ENCODE assay signal across 17 mouse cellular contexts in the genomic region with DNA sequence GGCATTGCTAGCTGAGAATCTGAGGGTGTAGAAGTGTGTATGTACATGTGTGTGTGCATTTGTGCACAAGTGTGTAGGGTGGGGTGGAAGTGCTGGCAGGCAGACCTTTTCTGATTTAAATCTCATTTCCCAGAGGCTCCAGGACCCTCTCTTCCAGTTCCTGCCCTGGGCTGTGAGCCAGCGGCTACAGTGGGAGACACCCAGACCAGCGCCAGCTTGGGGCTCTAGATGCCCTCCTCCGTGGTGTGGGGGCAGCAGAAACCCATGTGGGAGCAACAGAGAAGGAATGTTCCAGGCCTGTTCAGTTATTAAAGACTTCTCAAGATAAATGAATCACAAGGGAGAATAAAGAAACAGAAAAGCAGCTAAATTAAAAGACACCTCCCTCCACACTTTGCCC.
A peak's percentile ranks its signal among the peaks of the same experiment; 100 is the strongest.
DNase-seq lines count a peak whose midpoint lies in the region; ATAC-seq and TF ChIP-seq lines count a peak whose summit lies in the region.
"Had no signal": no experiment of that assay in that cellular context is flagged by ENCODE, and none has a peak within 500 bp of the region (broad histone marks: within the 10 kb centered on the region; RNA-seq: fewer than 3 reads in every experiment).

No protein-coding gene starts in this region.

- TF ChIP-seq POLR2A in lung, adult 2 months (IDR thresholded peaks at IDR 0.05; ENCODE audit: borderline replicate concordance, extremely low read depth, low read depth, low read length), result no peak

- no peak for TF ChIP-seq CTCF in lung, postnatal 0 days (IDR thresholded peaks at IDR 0.05)
- no peak for TF ChIP-seq CTCF in lung, adult 2 months (IDR thresholded peaks at IDR 0.05; ENCODE audit: insufficient read depth, low read length)

- H3K27ac ChIP-seq in heart, embryonic 10.5 days, result 0 out of 2 replicates have a peak overlapping the region, but pooled peaks have one; percentile 26
- peak overlapping the region; percentile 10; the same call in 1 of the 2 replicates for H3K27ac ChIP-seq in lung, postnatal 0 days (ENCODE audit: low read length)
- H3K27ac ChIP-seq: embryonic facial prominence, embryonic 10.5 days; forebrain, embryonic 13.5 days; hindbrain, embryonic 15.5 days had no signal

- peak; percentile 58 for ATAC-seq in lung, postnatal 0 days
- ATAC-seq: forebrain, embryonic 13.5 days; forebrain, postnatal 0 days had no signal

- no peak overlapping the region for H3K9ac ChIP-seq in lung, postnatal 0 days (replicated peaks; ENCODE audit: low read depth)
- H3K9ac ChIP-seq: forebrain, embryonic 13.5 days; forebrain, postnatal 0 days; heart, embryonic 12.5 days; hindbrain, embryonic 15.5 days had no signal

- no peaks in the 10 kb centered on the region for H3K27me3 ChIP-seq in heart, embryonic 10.5 days (ENCODE audit: insufficient read depth, poor library complexity, severe bottlenecking)
- no peaks in the 10 kb centered on the region for H3K27me3 ChIP-seq in lung, postnatal 0 days (replicated peaks; ENCODE audit: insufficient read depth, low read length)
- H3K27me3 ChIP-seq: forebrain, embryonic 13.5 days; heart, embryonic 12.5 days; hindbrain, embryonic 15.5 days had no signal

- no peak for DNase-seq in heart, embryonic 10.5 days (ENCODE audit: low spot score)
- no peak for DNase-seq in heart, postnatal 14 days
- no peak for DNase-seq in lung, postnatal 0 days (ENCODE audit: low spot score)
- no peak for DNase-seq in lung, adult 2 months
- DNase-seq in lung, postnatal 14 days, result peak; percentile 35
- no peak for DNase-seq in frontal cortex, postnatal 10 days (ENCODE audit: low spot score in 2 of 2)
- DNase-seq in frontal cortex, postnatal 25 days (ENCODE audit: low spot score in 2 of 2), result no peak
- DNase-seq: adrenal gland, postnatal 14 days; cerebellum, adult 18-20 months; forebrain, postnatal 0 days; gastrocnemius, postnatal 36 days; heart, adult 18-20 months; heart, postnatal 36 days had no signal

- H3K4me1 ChIP-seq in heart, embryonic 10.5 days, result peaks cover 23% of the 10 kb centered on the region
- peaks cover 3% of the 10 kb centered on the region; the same call in 1 of the 2 replicates for H3K4me1 ChIP-seq in lung, postnatal 0 days (ENCODE audit: insufficient read depth, low read depth, low read length)
- no peaks in the 10 kb centered on the region for H3K4me1 ChIP-seq in lung, adult 2 months (ENCODE audit: control insufficient read depth, insufficient read depth, low read length)
- H3K4me1 ChIP-seq: hindbrain, embryonic 15.5 days had no signal

- no peaks in the 10 kb centered on the region for H3K9me3 ChIP-seq in heart, embryonic 10.5 days
- no peaks in the 10 kb centered on the region for H3K9me3 ChIP-seq in lung, postnatal 0 days (ENCODE audit: low read length)
- H3K9me3 ChIP-seq: forebrain, embryonic 13.5 days; hindbrain, embryonic 15.5 days had no signal

- no peak overlapping the region for H3K4me2 ChIP-seq in lung, postnatal 0 days (replicated peaks; ENCODE audit: low read depth, low read length)
- H3K4me2 ChIP-seq: forebrain, embryonic 13.5 days; heart, embryonic 12.5 days; hindbrain, embryonic 15.5 days had no signal

- peak; percentile 53; the same call in 1 of the 2 replicates for TF ChIP-seq EP300 in lung, postnatal 0 days (IDR thresholded peaks at IDR 0.05)

- WGBS in heart, embryonic 10.5 days, result 84% methylated on average over 3 of the region's 3 CpGs
- 40% methylated on average over 3 of the region's 3 CpGs for WGBS in lung, postnatal 0 days
- WGBS in lung, adult 2 months, result 57% methylated on average over 3 of the region's 3 CpGs

- intact Hi-C loops in heart, postnatal 14 days (cut with DNase I), result no loop called here

- no peaks in the 10 kb centered on the region for H3K36me3 ChIP-seq in heart, embryonic 10.5 days
- H3K36me3 ChIP-seq in lung, postnatal 0 days (ENCODE audit: insufficient read depth, low read length), result no peaks in the 10 kb centered on the region
- H3K36me3 ChIP-seq: embryonic facial prominence, embryonic 10.5 days; heart, embryonic 12.5 days; hindbrain, embryonic 15.5 days had no signal

- no peak overlapping the region for H3K4me3 ChIP-seq in heart, embryonic 10.5 days
- H3K4me3 ChIP-seq in lung, postnatal 0 days (ENCODE audit: low read depth, low read length), result no peak overlapping the region
- no peak overlapping the region for H3K4me3 ChIP-seq in lung, adult 2 months (replicated peaks; ENCODE audit: extremely low read depth, low read depth, low read length)
- H3K4me3 ChIP-seq: embryonic facial prominence, embryonic 10.5 days; forebrain, embryonic 13.5 days; heart, embryonic 12.5 days; hindbrain, embryonic 15.5 days had no signal
